Mouse (Mus musculus) testis, adult 2 months (tissue): ENCODE measurements around the gene Sema4d.

Source experiments
- CTCF ChIP-seq: fragments of 200-500 bp; IDR thresholded peaks from 2 replicates; pipeline ENCODE4 v1.5.1; 2012; ENCODE audit warnings: low read depth, mild to moderate bottlenecking, inconsistent platforms, low read length, moderate library complexity; ENCODE audit not compliant: control insufficient read depth, insufficient read depth, insufficient replicate concordance
- POLR2A ChIP-seq: fragments of 200-500 bp; IDR thresholded peaks from 2 replicates; pipeline ENCODE4 v1.6.1; 2012; ENCODE audit warnings: low read depth, mild to moderate bottlenecking, inconsistent platforms, low read length, moderate library complexity; ENCODE audit not compliant: control insufficient read depth

DNA sequence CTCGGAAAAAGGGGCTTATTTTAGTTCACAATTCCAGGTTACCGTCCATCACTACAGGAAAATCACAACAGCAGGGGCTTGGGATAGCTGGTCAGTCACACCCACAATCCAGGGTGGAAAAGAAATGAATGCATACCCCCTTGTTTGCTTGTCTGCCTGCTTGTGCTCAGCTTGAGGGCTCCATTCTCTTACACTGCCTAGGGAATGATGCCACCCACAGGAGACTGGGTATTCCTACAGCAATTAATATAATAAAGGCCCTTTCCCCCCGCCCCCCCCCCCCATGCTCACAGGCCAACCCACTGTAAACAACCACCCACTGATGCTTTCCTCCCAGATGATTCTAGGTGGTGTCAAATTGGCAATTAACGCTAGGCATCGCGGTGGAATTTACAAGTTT, 38.9 kb upstream of the Sema4d start:
- no peak for TF ChIP-seq CTCF
- TF ChIP-seq POLR2A: no peak
